Mouse (Mus musculus) spleen, adult 2 months (tissue): ENCODE measurements around the gene Gm40193.

ENCODE experiments used
- CTCF ChIP-seq: fragments of 200-500 bp; IDR thresholded peaks from 2 replicates; pipeline ENCODE4 v1.5.1; 2011; ENCODE audit warnings: mild to moderate bottlenecking, inconsistent platforms; ENCODE audit not compliant: insufficient read depth, insufficient read length, insufficient replicate concordance; ENCODE audit errors: extremely low read depth
- POLR2A ChIP-seq: fragments of 200-500 bp; IDR thresholded peaks from 2 replicates; pipeline ENCODE4 v1.6.1; 2011; ENCODE audit warnings: low read depth, low read length, inconsistent platforms

DNA sequence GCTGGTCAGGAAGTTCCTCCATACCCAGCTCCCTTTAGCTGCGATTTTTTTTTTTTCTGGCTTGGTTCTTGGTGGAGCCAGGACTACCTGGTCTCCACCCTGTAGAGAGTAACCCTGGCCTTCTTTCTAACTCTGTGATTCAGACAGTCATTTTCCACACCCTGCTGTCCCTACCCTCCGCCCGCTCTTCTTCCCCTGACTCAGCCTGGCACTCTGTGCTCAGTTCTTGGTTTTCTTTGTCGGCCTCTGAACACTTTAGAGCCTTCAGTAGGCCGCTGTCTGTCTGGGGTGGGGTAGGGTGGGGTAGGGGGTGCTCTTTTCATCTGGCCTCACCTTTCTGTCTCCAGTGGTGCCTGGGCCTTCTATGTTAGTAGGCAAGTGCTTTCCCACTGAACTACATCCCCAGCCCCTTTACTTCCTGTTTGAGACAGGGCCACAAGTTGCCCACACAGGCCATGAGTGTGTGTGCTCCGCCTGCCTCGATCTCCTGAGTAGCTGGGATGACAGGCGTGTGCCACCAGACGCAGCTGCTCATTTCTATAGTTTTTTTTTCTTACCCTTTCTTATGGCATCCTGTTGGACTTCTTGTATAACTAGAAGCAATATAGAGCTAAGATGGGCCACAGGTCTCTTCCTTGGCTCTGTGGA is 47.1 kb upstream of the Gm40193 start:
- no peak for TF ChIP-seq CTCF
- no peak for TF ChIP-seq POLR2A
